Mouse (Mus musculus) kidney, adult 2 months (tissue): ENCODE data around the gene Zfp768.

ENCODE experiments used
- CTCF ChIP-seq: fragments of 200-500 bp; conservative IDR thresholded peaks from 2 replicates; pipeline ENCODE4 v1.5.1; 2011; ENCODE audit warnings: low read depth, mild to moderate bottlenecking, control low read depth, low read length, moderate library complexity, mixed read lengths; ENCODE audit not compliant: insufficient read depth, insufficient read length
- POLR2A ChIP-seq: fragments of 200-500 bp; IDR thresholded peaks from one replicate; pipeline ENCODE4 v1.6.1; 2011; ENCODE audit warnings: low read depth, low read length, control low read depth

- TF ChIP-seq POLR2A (no peak), CTCF (no peak)
These were observed 37.0 kb downstream of the Zfp768 start for GRCm38 (mm10) chr7:127308431-127308830.
